Mouse (Mus musculus) NIH3T3 (cell line): ENCODE results near the gene Uty.

ENCODE experiments used
- DNase-seq: peaks from one replicate; pipeline ENCODE4 v3.0.0-alpha.2; 2012; ENCODE audit warnings: low read depth

The Uty gene

GRCm38 (mm10) chrY:1245426-1245863 lies at the start of gene Uty:
Gene Uty, minus strand, starts transcription at chrY:1245759.
- DNase-seq: peak; percentile 78

- no peak for DNase-seq
Observed at GRCm38 (mm10) chrY:1293708-1294107, 48.1 kb upstream of the Uty start.

GRCm38 (mm10) chrY:1286171-1286795 lies 40.7 kb upstream of the Uty start, which contains the start of gene Ddx3y:
Gene Ddx3y, minus strand, starts transcription at chrY:1286629.
- peak; percentile 82 for DNase-seq

DNA sequence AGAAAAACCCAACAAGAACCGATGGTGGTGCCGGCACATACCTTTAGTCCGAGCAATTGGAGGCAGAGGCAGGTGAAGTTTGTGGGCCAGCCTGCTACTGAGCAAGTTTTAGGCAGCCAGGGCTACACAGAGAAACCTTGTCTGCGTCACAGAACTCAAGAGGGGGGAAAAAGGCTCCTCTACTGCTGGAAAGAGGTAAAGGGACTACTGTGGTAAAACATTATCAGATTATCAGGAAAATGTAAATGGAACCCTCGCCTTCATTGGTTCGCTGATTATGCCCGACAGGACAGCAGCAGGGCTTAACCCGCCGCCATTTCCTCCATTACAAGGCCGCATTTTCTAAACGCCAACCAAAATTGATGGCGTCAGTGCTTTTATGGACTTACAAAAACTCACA lies 40.2 kb upstream of the Uty start:
- peak; percentile 29 for DNase-seq

GRCm38 (mm10) chrY:1246117-1246516 lies 558 bp upstream of the Uty start:
- DNase-seq: no peak

GRCm38 (mm10) chrY:1244940-1245339 lies 619 bp downstream of the Uty start:
- DNase-seq: peak; percentile 18

DNA sequence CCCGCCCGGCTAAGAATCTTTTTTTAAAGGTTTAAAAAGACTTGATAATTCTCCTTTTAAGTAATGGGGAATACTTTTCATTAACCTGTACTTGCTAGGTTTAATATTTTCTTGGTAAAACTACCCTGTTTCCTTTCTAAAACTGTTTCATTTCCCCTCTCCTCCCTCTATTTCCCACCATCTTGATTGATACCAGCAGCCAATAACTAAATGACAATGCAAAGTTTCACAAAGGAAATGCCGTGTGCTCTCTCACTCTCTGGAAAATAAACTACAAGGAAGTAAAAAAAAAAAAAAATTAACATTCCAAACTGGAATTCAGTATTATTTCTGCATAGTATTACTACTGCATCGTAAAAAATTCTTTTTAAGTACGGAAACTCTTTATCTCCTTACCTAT lies 1.1 kb downstream of the Uty start:
- DNase-seq: no peak

- peak; percentile 1 for DNase-seq
Observed at GRCm38 (mm10) chrY:1220001-1220400, 25.6 kb downstream of the Uty start.

- DNase-seq: no peak
Observed at GRCm38 (mm10) chrY:1178476-1178875, 67.1 kb downstream of the Uty start.

DNA sequence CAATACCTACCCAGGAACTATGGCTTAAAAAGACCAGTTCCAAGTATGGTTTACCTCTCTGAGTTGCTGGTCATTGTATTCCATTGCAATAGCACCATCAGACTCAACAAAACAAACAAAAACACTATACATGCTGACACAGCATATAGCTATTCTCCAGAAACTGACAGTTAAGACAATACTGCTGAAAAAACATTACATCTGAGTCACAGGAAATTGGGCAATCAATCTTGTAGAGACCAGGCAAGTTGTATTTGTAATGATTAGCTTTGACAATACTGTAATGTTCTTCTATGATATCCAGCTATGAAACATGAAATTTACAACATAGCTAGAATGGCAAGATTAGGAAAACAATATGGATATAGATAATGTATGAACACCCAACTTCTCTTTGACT lies 82.5 kb downstream of the Uty start:
- peak; percentile 1 for DNase-seq

- peak; percentile 1 for DNase-seq
Observed at GRCm38 (mm10) chrY:1116153-1116552, 129.4 kb downstream of the Uty start.

GRCm38 (mm10) chrY:1114016-1114415 lies 131.5 kb downstream of the Uty start:
- no peak for DNase-seq
